Mouse (Mus musculus) adrenal gland, adult 2 months (tissue): ENCODE measurements around the gene Ggt1. TPM values are rescaled to one million over a fixed set of nuclear protein-coding genes. Genes with fewer than 3 reads are reported as not detected.
A peak's percentile ranks its signal among the peaks of the same experiment; 100 is the strongest.
"Not testable (repeated sequence)": the region's sequence is repeated elsewhere in the genome, so short reads cannot be mapped to it uniquely, and the experiment has no call there.

Source experiments
- DNase-seq: peaks from one replicate; pipeline ENCODE4 v3.0.0; 2021
- long read RNA-seq: library from polyadenylated mRNA; stranded (forward); transcript quantifications from one replicate; pipeline ENCODE4 v2.0.0, GENCODE M21; 2021
- polyA plus RNA-seq: library from polyadenylated mRNA; depleted of rRNA; stranded (reverse); fragments of >200 nt; gene quantifications from 2 replicates; pipeline ENCODE4 v1.2.3, GENCODE M21; 2012; rRNA removed
- total RNA-seq, 2 experiments: library from RNA; stranded (reverse); gene quantifications; 2 replicates each; pipeline ENCODE4 v1.2.3; 2021

Ggt1 gene
- not detected for total RNA-seq
- polyA plus RNA-seq = 0.15 and 0.20 TPM in 2 replicates
- long read RNA-seq = 0 reads

DNA sequence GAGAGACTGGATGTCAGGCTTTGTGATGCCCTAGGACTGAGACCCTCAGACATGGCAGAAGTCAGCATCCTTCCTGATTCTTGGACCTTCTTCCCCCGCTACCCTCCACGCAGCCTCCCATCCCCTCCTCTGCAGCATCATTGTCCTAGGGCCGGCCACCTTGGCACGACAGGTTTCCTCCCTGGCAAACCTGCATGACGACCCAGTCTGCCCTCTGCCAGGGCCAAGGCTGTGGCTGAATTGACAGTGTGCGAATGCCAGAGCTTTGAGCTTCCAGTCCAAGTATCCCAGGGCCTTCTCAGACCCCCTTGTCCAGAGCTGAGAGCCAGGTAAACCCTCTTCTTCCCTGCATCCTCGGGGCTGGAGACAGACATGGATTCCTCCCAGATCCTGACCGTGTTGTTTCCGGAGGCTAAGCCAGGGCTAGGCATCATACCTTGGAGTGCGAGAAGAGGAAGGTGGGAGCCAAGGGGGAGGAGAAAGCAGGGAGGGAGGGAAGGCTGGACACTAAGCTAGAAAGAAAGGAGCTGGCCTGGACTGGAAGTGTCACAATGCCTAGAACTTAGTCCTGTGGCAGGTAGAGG lies at the start of gene Ggt1:
Ggt1 (plus strand) TSS at position 534 of the 584 bp plus-strand sequence.
- DNase-seq = no peak

DNA sequence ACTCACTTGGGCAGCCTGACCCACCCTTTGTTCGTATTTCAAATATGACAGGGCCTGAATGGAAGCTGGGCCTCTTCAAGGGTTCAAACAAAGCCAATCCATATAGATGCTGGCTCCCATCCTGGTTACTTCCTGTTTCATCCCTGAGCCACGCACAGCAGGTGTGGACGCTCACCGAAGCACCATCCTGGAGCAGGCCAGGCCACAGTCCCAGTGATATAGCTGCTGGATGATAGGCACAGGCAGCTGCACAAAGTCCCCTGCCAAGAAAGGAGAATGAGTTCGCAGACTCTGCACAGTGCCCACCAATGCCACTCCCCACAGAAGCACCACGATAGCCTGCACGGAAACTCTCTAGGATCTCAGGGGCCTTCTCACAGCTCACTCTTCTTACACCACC lies 49.5 kb upstream of the Ggt1 start:
- DNase-seq = no peak

DNA sequence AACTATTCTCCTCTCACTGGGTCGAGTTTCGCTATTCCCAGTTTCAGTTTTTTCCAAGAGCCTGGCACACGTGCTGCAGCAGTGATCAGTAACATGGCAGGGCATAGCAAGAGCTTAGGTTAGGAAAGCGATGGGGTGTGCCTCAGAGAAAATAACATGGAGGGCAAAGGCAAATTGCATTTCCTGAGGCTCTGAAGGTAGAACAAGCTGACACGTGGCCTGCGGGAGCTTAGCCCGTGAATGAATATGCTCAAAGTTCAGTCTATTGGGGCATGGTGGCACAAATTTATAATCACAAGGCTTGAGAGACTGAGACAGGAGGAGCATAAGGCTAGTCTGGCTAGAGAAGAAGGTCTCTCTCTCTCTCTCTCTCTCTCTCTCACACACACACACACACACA lies 48.6 kb upstream of the Ggt1 start:
- DNase-seq = no peak

DNA sequence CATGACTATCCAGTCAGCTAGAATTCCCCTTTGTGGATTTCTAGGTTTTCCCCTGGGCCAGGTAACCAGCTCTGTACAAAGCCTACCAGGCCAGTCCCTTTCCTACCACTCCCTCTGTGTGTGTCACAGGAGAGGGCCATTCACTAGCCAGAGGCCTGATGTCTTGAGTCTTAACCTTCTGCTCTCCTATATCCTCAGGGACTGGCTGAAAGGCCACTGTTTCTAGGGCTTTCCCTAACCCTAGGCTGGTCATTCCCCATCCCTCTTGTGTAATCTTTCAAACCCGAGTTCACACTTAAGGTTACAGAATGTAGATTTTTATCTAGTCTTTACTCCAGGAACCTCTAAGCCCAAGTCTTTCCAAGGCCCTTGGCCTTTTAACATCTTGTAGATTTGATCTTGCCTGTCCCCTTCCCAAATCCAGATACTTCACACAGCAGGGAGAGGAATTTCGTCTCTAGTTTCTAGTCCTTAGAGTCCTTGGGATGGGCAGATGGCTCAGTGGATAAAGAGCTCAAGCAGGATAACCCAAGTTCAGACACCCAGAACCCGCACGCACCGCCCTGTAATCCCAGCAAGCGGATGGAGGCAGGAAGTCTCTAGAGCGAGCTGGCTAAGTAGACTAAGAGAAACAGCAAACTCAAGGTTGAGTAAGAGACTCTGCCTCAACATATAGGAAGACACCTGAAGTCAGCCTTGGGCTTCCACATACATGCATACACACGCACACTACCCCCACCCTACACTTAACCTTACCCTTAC lies 47.9 kb upstream of the Ggt1 start:
- DNase-seq = no peak

DNA sequence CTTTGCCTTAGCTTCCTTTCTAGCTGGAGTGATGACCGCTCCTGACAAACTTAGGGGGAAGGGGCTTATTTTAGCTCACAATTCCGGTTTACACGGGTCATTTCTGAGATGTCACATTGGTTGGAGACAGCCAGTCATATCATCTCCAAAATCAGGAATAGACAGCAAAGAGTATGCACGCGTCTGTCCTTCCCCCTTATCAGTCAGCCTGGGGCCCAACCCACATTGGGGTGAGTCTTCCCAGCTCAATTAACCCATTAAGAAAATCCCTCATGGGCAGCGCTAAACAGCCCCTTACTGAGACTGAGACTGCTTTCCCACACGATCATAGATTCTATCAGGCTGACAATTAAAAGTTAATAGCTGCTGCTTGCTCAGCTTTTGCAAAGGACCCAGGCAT lies 47.0 kb upstream of the Ggt1 start:
- no peak for DNase-seq

DNA sequence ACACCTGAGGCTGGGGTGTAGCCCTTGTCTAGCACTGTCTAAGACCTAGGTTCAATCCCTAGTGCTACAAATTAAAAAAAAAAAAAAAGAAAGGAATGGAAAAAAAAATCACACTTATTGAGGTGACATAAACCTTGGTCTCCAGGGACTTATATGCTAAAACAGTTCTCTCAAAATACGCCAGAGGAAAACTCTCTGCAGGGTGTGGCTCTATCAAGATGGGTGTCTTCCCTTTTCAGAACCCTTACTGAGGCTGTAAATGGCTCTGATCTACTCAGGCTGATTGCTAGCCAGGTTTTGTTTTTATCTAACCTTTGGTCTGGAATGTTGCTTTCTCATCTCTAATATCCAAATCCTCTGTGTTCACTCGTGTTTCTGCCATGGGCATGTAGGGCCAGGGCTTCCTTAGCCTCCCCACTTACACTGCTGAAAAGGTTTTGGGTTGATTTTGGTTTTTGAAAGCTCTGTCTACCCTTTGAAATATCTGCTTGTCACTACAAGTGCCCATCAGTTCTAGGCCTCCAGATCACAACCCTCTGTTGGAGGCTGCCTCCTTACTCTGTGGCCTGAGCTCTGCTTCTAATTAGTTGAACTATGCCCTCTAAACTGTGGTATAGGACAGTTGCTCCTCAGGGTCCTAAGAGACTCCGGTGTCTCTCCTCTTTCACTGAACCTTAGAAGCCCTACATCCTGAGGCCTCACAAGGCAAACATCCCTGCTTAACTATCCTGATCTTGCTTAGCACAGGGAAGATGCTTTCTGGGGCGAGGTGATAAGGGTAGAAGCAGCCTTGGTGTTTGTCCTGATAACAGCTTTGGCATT lies 46.0 kb upstream of the Ggt1 start:
- DNase-seq = no peak

DNA sequence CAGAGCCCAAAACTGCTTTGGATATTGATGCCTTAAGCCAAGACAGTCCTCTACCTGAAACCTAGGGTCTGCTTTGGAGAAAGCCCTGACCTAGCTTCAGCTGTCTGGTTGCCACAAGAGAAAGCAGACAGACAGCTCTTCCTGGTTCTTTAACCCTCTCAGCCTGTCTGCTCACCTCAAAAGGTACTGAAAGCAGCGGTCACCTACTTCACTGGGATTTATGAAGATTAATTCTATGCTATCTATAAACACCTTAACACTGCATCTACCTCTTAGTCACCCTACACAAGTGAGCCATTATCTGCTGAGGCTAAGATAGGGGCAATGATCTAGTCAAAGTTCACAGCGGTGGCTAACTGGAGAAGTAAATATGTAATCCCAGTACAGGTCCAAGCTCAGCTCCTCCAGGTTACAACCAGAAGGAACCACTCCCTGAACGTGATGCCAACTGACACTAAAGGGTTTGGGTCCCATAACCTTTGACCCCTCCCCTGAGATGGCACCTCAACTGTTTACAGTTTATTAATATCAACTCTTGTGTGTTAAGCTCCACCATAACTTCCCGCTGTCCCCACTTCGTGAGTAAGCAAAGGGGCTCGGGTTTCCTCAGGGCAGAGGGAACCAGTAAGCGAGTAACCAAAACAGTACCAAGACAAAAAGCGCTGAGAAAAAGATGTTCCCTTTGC lies 45.2 kb upstream of the Ggt1 start:
- no peak for DNase-seq

DNA sequence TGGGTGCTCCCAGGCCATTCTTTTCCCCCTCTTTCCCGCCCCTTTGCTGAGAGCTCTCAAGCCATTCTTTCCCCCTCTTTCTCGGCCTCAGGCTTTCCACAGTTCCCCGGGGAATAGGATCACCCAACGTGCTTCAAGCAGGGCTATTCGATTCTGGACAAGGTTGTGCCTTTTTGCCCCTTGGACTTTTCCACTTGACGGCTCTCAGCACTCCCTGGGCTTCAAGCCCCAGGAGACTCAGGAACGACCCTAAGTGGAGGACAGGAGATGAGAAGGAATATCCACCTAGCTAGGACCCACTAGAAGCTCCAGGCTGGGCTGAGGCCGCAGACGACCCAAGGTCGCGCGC lies 44.7 kb upstream of the Ggt1 start:
- DNase-seq = no peak

DNA sequence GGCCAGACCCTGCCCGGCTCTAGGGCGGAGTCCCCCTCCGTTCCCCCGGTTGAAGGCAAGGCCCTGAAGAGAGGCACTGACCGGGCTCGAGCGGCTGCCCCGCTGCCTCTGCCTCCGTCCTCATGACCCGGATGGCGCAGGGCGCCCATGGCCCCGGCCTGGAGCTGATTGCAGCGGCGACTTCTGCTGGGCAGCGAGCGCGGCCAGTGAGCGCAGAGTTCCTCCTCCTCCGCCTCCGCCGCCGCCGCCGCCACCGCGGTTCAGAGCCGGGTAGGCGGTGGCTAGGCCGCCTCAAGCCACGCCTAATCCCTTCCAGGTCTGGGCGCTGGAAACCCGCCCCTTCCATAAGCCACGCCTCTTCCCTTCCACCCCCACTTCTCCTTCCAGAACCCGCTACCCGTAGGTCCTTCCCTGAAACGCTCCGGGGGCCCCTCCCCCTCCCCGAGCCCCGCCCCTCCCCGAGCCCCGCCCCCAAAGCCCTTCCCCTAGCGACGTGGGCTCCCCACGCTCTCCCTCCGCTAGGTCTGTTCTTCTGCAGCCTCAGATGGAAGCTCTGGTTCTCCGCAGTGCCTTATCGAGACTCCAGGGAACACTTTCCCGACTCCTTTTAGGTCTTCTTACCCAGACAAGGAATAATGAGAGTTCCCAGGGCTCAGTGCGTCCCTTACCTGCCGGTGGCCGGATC lies 44.2 kb upstream of the Ggt1 start, which contains the start of gene Snrpd3:
Snrpd3 (plus strand) TSS at position 479 of the 685 bp plus-strand sequence.
- DNase-seq = peak; percentile 97

DNA sequence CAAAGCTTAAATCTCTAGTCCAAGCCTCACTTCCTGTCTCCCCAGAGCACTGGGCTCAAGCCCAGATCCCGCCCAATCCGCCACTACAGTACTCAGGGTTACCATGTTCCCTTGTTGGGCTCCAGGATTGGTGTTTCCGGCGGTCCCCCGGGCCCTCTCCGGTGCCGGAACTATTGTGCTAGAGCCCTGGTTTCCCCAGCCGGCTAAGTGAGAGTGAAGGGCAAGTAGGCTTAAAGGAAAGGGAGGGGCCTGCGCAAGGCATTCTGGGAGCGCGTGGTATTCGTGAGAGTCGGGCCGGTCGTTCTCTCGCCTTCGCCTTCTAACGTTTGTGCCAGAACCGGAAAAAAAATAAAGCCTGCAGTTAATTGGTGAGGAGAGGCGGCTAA lies 43.7 kb upstream of the Ggt1 start, which contains the start of gene Gucd1:
Gucd1 (minus strand) TSS at position 215 of the 386 bp plus-strand sequence.
- peak; percentile 97 for DNase-seq

DNA sequence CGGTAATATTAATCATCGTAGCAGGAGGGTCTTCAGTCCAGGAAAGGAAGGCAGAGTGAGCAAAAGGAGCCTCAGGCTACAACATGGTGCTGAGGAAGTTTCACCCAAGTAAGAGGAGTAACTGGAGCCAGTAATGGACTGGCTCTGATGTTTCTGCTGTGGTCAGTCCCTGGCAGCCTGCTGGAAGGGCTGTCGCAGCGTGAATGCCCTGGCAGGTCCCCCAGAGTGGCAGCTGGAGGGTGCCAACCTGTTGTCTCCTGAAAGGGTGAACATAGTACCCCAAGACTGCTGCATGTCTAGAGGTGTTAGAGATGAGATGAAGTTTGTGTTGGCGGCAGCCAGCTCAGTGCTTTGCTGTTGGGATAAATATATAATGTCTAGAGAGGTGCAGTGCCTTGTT lies 40.8 kb upstream of the Ggt1 start:
- DNase-seq = no peak

DNA sequence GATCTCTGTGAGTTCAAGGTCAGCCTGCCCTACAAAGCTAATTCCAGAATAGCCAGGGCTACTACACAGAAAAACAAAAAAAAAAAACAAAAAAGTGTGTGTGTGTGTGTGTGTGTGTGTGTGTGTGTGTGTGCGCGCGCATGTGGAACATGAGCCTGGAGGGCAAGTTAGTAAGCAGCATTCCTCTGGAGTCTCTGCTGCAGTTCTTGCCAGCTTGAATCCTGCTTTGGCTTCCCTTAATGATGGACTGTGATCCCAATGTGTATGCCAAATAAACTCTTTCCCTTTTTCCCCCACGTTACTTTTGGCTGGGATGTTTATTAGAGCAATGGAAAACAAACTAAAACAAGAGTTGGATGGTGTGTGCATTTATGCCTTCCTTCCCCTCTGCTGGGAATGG lies 39.8 kb upstream of the Ggt1 start:
- no peak for DNase-seq

DNA sequence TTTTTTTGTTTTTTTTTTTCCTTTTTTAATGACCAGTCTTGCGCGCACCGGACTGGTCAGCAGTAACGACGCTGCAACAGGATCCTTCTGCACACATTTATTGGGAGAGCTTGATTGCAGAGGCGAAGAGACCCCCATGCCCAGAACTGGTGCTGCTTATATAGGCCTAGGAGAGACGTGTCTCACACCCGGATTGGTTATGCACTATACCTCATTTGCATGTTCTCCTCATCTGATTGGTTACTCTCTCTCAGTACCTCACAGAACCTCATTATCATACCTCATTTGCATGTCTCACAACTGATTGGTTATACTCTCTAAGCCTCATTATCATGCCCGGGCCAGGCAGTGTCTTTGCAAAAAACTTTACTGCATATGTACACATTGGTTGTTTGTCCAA lies 36.0 kb upstream of the Ggt1 start:
- DNase-seq = not testable (repeated sequence)

DNA sequence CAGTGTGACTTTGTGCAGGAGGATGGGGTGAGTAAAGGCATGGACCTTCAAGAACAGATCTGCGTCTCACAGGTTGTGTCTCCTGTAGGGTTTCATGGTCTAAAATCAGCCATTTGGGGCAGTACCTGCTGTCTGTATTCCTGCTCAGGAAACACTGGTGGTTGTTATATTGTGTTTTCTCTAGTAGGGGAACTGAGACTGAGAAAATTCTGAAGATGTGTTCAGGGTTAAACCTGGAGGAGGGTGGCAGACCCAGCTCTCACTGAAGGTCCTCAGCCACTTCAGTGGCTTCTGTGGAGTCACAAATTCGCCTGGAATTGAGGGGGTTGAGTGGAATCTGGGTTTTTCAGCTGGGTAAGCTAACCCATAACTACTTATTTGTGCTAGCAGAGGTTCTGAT lies 31.1 kb upstream of the Ggt1 start:
- no peak for DNase-seq

DNA sequence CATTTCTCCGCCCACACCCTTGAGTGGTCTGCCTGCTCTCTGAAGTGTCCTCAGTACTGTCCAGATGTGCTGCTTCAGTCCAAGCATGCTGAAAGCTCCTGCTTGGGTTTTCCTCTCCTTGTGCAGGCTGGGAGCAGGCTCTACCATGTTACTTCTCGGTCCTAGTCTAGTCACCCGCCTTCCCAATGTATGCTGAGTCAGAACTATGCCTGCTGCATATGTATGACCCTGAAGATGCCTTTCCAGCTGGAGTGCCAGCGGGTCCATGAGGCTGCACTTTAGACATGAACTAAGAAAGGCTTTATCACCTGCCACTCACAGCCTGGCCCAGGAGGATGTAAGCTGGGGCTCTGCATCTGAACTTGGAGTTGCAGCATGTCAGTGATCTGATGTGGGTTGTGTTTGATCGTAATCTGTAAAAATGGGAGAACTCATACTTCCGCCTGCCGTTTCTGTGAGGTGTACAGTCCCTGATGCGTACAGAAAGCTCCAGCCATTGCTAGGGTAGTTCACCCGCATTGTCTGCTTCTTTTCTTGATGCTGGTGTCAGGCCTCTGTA lies 29.8 kb upstream of the Ggt1 start:
- no peak for DNase-seq

DNA sequence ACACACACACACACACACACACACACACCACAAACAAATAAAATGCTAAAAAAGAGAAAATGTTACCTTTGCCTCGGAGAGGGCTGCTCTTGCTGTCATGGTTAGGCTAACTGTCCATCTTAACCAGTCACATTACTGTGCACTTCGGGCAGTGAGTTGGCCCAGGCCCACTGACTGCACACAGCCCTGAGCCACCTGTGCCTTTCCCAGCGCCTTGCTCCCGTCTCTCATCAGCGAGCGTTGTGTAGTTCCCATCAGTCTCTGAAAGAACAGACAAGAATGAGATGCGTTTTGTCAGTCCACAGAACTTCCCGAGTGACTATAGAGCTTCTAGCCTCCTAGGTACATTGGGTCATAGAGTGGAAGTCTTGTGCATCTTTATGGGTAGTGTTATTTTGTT lies 27.2 kb upstream of the Ggt1 start:
- DNase-seq = no peak

DNA sequence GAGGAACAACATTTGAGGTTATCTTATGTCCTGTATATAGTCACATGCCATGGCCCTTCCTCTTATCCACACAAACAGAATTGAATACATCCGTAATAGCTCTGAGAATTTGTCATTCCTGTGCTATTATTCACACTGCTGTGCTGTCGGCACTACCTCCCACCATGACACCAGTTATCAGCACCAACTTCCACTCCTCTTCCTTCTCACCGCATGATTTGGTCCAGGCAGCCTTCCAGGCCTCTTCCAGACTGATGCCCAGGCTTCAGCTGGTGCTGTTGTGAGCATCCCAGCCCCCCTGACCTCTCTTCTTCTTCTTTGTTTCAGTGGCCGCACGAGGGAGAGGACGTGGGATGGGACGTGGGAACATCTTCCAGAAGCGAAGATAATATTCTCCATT lies 26.5 kb upstream of the Ggt1 start:
- DNase-seq = no peak

DNA sequence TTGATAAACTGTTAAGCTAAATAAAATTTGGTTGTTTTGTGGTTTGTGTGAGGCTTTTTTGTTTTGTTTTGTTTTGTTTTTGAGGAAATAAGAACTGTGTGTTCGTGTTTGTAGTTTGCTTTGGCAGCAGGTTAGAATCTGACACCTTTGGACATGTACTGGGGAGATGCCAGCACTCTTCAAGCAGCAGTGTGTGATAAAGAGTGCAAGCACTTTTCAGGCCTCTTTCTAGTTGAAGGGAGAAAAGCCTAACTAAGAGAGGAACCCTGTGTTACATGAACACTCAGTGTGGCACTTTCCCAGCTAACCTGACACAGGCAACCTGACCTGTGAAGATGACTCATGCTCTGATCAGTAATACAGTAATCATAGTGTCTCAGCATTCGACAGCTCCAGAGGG lies 26.0 kb upstream of the Ggt1 start:
- no peak for DNase-seq

DNA sequence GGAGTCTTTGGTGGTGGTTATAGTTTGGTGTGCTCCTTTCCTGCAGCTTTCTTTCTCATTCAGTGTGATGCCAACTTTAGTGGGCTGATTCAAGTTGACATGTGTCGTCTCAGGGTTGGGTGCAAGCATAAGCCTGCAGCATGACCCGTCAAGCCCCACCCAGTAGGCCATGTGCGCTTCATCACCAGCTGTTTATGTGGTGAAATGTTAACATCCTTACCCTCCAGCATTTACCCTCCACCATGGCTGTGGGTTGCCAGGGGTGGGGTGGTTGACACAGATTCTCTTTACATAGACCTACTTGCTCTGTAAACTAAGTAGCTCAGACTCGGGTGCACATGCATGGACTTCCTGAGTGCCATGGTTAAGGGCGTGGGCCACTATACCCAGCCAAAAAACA lies 25.3 kb upstream of the Ggt1 start:
- no peak for DNase-seq

DNA sequence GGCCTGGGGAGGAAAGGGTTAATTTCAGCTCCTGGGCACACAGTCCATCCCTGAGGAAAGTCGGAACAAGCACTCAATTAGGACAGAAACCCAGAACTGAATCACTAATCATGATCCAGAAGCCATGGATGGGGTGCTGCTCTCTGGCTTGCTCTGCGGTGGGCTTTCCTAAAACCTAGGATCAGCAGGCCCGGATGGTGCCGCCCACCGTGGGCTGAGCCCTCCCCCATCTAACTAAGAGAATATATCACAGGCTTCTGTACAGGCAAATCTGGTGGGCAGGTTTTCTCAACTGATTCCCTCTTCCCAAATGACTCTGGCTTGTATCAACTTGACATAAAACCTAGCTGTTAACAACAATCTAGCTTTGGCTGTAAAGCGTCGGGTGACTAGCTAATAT lies 13.5 kb upstream of the Ggt1 start:
- no peak for DNase-seq

DNA sequence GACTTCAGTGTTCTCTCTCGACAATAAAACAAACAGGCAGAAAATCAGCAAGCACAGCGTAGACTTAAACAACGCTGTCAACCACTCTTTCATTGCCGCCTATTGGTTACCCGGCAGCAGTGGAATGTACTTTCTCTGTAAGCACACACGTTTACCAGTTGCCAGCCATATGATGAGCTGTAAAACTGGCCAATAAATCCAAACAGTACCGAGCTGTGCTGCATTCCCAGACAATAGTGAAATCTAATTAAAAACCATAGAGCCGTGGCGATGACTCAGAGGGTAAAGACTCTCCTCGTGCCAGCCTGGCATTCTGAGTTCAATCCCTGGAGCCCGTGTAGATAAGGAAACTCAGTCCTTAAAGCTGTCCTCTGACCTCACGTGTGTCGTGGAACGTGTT lies 12.9 kb upstream of the Ggt1 start:
- DNase-seq = no peak

DNA sequence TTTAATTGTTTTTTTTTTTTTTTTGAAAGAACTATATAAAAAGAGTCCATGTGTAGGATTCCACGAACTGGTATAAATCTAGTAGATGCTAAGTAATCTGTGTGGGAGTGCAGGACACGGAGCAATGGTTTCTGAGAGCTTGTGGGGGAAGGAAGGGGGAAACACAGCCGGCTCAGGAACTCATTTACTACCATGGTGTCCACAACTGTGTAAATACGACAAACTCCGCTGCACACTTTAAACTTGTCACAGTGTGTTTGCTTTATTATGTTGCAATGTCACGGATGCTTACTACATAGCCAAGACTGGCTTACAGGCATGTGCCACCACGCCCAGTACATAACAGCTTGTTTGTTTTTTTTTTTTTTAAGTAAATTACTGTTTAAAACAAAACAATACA lies 11.5 kb upstream of the Ggt1 start:
- no peak for DNase-seq
